ENCODE assay signal across 12 mouse cellular contexts in the genomic region with DNA sequence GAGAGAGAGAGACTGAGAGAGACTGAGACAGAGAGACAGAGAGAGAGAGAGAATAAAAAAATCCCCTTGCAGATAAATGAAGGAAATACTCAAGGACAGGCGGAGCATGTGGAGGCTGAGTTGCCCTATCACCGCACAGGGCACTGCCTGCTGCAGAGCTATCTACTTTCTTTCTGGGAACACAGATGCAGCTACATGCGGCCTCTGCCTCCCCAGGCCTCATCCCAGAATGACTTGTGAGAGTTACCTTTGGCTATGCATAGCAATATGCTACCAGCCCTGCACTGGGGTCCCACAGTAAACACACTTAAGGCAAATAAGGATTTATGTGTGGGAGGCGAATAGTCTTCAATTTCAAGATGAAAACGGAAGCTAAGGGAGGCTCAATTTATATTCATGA.
DNase-seq lines count a peak whose midpoint lies in the region; ATAC-seq and TF ChIP-seq lines count a peak whose summit lies in the region.
"Had no signal": no experiment of that assay in that cellular context is flagged by ENCODE, and none has a peak within 500 bp of the region (broad histone marks: within the 10 kb centered on the region; RNA-seq: fewer than 3 reads in every experiment).

No protein-coding gene starts in this region.

- H3K4me2 ChIP-seq in heart, embryonic 13.5 days = peak overlapping the region; percentile 50
- H3K4me2 ChIP-seq in midbrain, embryonic 15.5 days = no peak overlapping the region

- H3K4me1 ChIP-seq in heart, embryonic 13.5 days = peaks cover 31% of the 10 kb centered on the region
- H3K4me1 ChIP-seq in midbrain, embryonic 15.5 days = peaks cover 45% of the 10 kb centered on the region

- peak overlapping the region; percentile 72 for H3K27ac ChIP-seq in layer of hippocampus, adult 2 months
- peak overlapping the region; percentile 94 for H3K27ac ChIP-seq in heart, embryonic 13.5 days (replicated peaks)
- peak overlapping the region; percentile 75 for H3K27ac ChIP-seq in midbrain, embryonic 15.5 days

- no peaks in the 10 kb centered on the region for H3K27me3 ChIP-seq in heart, embryonic 13.5 days (replicated peaks)
- no peaks in the 10 kb centered on the region for H3K27me3 ChIP-seq in midbrain, embryonic 15.5 days (replicated peaks)

- peak; percentile 6 for DNase-seq in adrenal gland, postnatal 10 days
- DNase-seq in adrenal gland, adult 8-10 months = no peak
- no peak for DNase-seq in layer of hippocampus, adult 2 months (ENCODE audit: low spot score in 2 of 2)
- no peak for DNase-seq in layer of hippocampus, postnatal 25 days (ENCODE audit: extremely low spot score in 1 of 2, low spot score in 1 of 2)
- no peak for DNase-seq in spleen, postnatal 14 days (ENCODE audit: low spot score in 2 of 2)
- DNase-seq in frontal cortex, postnatal 10 days (ENCODE audit: low spot score in 2 of 2) = no peak
- DNase-seq: adrenal gland, postnatal 25 days; cerebellum, adult 9-10 months; left cerebral cortex, postnatal 4 days; thymus, postnatal 4 days had no signal

- no peaks in the 10 kb centered on the region for H3K36me3 ChIP-seq in heart, embryonic 13.5 days
- no peaks in the 10 kb centered on the region for H3K36me3 ChIP-seq in midbrain, embryonic 15.5 days (replicated peaks)

- no peak for ATAC-seq in heart, embryonic 13.5 days (ENCODE audit: extremely low read depth, insufficient number of reproducible peaks, low FRiP score, low TSS enrichment)
- ATAC-seq in midbrain, embryonic 15.5 days (replicated peaks) = peak; percentile 41; the same call in 1 of the 2 replicates

- H3K4me3 ChIP-seq in layer of hippocampus, adult 2 months = no peak overlapping the region
- no peak overlapping the region for H3K4me3 ChIP-seq in heart, embryonic 13.5 days
- no peak overlapping the region for H3K4me3 ChIP-seq in midbrain, embryonic 15.5 days

- no peak for TF ChIP-seq CTCF in layer of hippocampus, adult 2 months (conservative IDR thresholded peaks at IDR 0.05)

- peak overlapping the region; percentile 61; the same call in 1 of the 2 replicates for H3K9ac ChIP-seq in heart, embryonic 13.5 days
- H3K9ac ChIP-seq in midbrain, embryonic 15.5 days = no peak overlapping the region

- H3K9me3 ChIP-seq in heart, embryonic 13.5 days = no peaks in the 10 kb centered on the region
- no peaks in the 10 kb centered on the region for H3K9me3 ChIP-seq in midbrain, embryonic 15.5 days

- 22% methylated on average over 5 of the region's 5 CpGs for WGBS in heart, embryonic 13.5 days
- WGBS in midbrain, embryonic 15.5 days = 19% methylated on average over 5 of the region's 5 CpGs
